Mouse (Mus musculus): ENCODE results near the gene Jarid2. TPM values are rescaled to one million over a fixed set of nuclear protein-coding genes. Genes with fewer than 3 reads are reported as not detected.
A peak's percentile ranks its signal among the peaks of the same experiment; 100 is the strongest.

The Jarid2 gene
- polyA plus RNA-seq, 2 experiments, result 22.8 to 29.9 TPM

DNA sequence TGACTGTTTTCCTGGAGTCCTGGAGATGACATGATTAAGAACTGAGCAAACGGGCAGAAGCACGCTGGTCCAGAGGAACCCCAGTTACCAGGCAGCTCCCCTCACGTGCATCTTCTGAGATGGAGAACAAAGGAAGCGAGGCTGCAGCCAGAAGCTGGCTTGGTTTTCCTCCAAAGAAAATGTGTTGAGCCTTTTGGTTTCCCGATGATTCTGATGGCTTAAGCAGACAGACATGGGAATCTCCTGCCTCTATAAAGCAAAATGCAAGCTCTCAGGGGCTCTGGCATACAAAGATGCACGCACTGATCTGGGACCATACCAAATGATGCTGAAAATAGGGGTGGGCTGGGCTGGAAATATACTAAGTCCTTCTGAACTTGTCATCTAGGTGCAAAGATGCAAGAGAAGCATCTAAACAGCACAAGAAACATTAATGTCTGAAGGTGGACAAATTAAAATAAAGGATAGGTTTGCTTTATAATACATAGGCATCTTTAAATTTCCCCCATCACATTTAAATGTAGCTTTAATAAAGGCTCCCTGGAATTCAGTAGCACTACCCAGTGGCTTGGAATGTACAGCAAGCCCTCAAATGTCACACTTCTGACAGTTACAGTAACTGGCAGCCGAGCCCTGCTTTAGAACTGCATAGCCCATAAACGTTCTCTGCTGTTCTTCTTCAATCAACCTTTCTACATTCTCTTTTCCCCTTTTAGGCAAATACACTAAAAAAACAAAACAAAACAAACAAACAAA is 217.8 kb downstream of the Jarid2 start:
- peak overlapping the region; percentile 28; the same call in 1 of the 2 replicates for H3K9ac ChIP-seq (ENCODE audit: low read depth, low read length, severe bottlenecking)
- TF ChIP-seq POLR2A (IDR thresholded peaks at IDR 0.05; ENCODE audit: borderline replicate concordance, extremely low read depth, insufficient read depth, insufficient read length), result no peak
- H3K4me3 ChIP-seq (replicated peaks; ENCODE audit: low read length), result peak overlapping the region; percentile 15; the same call in 1 of the 2 replicates
- peaks cover 8% of the 10 kb centered on the region for H3K4me1 ChIP-seq (ENCODE audit: control insufficient read depth, insufficient read depth, low read length)
- 0 out of 2 replicates have a peak, but pooled peaks cover 4% of the 10 kb centered on the region for H3K36me3 ChIP-seq (ENCODE audit: control insufficient read depth, insufficient read depth, low read length)
- peak; percentile 34 for DNase-seq (ENCODE audit: low spot score)
- peak overlapping the region; percentile 52; the same call in 1 of the 2 replicates for H3K27ac ChIP-seq (replicated peaks; ENCODE audit: low read depth, low read length)
- H3K9me3 ChIP-seq (ENCODE audit: control insufficient read depth, low read length), result no peaks in the 10 kb centered on the region
- no peaks in the 10 kb centered on the region for H3K27me3 ChIP-seq (ENCODE audit: control insufficient read depth, insufficient read depth, low read length)
- H3K4me2 ChIP-seq (replicated peaks; ENCODE audit: low read depth, low read length, severe bottlenecking), result peak overlapping the region; percentile 40
- ATAC-seq (ENCODE audit: low FRiP score, low read depth), result no peak
- WGBS, result 29% methylated on average over 8 of the region's 8 CpGs

DNA sequence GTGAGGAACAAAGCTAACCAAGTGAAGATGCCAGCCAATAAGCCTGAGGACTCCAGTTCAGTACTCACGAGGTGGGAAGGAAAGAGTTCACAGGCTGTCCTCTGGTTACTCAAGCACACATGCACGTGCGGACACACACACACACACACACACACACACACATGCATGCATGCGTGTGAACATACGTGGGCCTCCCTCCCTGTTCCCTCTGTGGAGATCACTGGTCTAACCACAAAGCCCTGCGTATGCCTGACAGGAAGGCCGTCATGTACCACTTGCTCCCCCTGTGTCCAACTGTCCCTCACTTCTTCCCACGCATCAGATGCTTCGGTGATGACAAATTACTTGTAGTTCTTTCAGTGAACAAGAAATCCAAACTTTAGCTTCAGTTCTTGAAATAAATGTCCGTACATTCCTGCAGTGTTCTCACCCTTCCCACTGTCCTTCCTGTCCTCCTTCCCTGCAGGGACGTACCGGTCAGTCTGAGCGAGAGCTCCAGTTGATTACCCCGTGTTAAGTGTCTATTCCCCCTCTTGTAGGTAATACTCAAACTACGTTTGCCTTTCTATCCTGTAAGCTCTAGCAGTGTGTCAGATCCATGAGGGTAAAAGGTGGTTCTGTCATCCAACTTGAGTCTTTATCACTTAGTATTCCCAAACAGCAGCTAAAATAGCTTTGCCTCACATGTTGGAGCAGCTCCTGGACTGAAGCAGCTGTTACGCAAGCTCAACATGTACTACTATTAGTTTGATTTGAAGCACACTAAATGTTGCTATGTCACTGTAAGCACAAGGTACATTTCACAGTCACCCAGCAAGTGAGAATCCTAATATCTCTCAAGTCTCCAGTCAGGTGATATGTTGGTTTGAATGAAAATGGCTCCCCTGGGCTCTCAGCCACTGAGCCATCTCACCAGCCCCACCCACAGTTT is 219.3 kb downstream of the Jarid2 start:
- no peak overlapping the region for H3K4me2 ChIP-seq (replicated peaks; ENCODE audit: low read depth, low read length, severe bottlenecking)
- H3K4me1 ChIP-seq (ENCODE audit: control insufficient read depth, insufficient read depth, low read length), result peaks cover 8% of the 10 kb centered on the region
- DNase-seq (ENCODE audit: low spot score), result no peak
- TF ChIP-seq POLR2A (IDR thresholded peaks at IDR 0.05; ENCODE audit: borderline replicate concordance, extremely low read depth, insufficient read depth, insufficient read length), result no peak
- H3K27ac ChIP-seq (replicated peaks; ENCODE audit: low read depth, low read length), result no peak overlapping the region
- no peak for ATAC-seq (ENCODE audit: low FRiP score, low read depth)
- WGBS, result 89% methylated on average over 16 of the region's 16 CpGs
- no peak overlapping the region for H3K9ac ChIP-seq (ENCODE audit: low read depth, low read length, severe bottlenecking)
- H3K27me3 ChIP-seq (ENCODE audit: control insufficient read depth, insufficient read depth, low read length), result no peaks in the 10 kb centered on the region
- H3K9me3 ChIP-seq (ENCODE audit: control insufficient read depth, low read length), result no peaks in the 10 kb centered on the region
- H3K4me3 ChIP-seq (replicated peaks; ENCODE audit: low read length), result no peak overlapping the region
- 0 out of 2 replicates have a peak, but pooled peaks cover 4% of the 10 kb centered on the region for H3K36me3 ChIP-seq (ENCODE audit: control insufficient read depth, insufficient read depth, low read length)

DNA sequence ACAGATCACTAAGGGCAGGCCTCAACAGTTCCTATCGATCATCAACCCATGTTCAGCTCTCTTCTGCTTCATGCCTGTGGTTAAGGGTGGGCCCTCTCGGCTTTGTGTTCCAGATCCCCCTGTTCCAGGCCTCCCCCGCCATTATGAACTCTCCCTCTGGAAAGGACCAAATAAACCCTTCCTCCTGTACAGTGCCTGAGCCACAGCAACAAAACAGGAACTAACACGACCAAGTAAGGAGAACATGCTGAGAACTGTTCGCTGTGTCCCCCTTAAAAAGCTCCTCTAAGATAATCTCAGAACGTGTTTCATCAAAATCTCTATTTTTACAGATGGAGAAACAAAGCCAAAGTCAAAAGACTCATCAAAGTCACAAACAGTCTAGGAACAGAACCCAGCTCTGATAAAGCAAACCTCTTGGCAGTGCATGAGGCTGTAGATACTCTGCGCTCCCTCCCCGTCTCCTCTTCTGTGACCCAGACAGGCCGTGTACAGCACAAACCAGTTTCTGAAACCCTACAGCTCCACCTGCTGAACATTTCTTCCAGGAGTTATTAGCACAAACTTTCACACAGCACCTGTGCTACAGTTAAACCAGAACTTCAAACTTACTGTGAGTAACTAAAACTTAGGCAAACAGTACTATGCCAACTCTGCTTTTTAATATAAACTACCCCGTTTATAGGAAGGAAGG is 223.3 kb downstream of the Jarid2 start:
- Histone ChIP-seq H3K27me3 (ENCODE audit: control insufficient read depth, insufficient read depth, low read length) (no peaks in the 10 kb centered on the region), H3K4me3 (replicated peaks; ENCODE audit: low read length) (no peak overlapping the region), H3K36me3 (ENCODE audit: control insufficient read depth, insufficient read depth, low read length) (no peaks in the 10 kb centered on the region), H3K4me2 (replicated peaks; ENCODE audit: low read depth, low read length, severe bottlenecking) (no peak overlapping the region), H3K9ac (ENCODE audit: low read depth, low read length, severe bottlenecking) (no peak overlapping the region), H3K4me1 (ENCODE audit: control insufficient read depth, insufficient read depth, low read length) (no peaks in the 10 kb centered on the region; the same call in 1 of the 2 replicates), H3K27ac (replicated peaks; ENCODE audit: low read depth, low read length) (no peak overlapping the region), H3K9me3 (ENCODE audit: control insufficient read depth, low read length) (no peaks in the 10 kb centered on the region)
- 52% methylated on average over 10 of the region's 10 CpGs for WGBS
- no peak for TF ChIP-seq POLR2A (IDR thresholded peaks at IDR 0.05; ENCODE audit: borderline replicate concordance, extremely low read depth, insufficient read depth, insufficient read length)
- DNase-seq (ENCODE audit: low spot score) (peak; percentile 42), ATAC-seq (ENCODE audit: low FRiP score, low read depth) (no peak)

DNA sequence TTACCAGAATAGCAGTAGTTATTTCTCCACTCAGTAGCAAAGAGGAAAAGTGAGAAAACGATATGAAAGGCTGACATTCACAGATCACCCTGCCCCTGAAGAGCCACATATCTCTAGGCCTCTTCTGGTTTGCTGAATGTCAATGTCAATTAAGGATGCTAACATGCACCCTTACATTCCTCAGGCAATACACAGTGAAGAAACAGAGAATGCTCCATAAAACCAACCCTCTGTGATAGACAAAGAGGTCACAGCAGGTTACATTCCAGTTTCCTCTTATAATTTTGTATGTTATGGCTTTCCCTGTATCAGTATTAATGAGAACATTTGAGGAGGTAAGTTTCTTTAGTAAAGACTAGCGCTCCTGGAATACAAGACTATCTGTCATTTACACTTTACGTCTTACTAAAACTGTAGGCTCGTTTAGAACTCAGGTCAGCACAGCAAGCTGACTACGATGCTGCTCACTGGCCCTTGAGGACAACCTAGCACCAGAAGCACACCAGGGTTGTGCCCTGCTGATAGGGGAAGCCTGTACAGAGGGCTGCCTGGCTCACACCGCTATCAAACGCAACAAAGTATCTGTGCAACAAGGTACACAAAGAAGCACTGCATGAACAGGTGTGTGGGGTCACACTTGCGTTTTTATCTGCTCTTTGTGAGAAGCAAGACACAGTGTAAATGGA is 224.4 kb downstream of the Jarid2 start:
- Histone ChIP-seq H3K4me2 (replicated peaks; ENCODE audit: low read depth, low read length, severe bottlenecking) (no peak overlapping the region), H3K36me3 (ENCODE audit: control insufficient read depth, insufficient read depth, low read length) (no peaks in the 10 kb centered on the region), H3K4me3 (replicated peaks; ENCODE audit: low read length) (no peak overlapping the region), H3K27me3 (ENCODE audit: control insufficient read depth, insufficient read depth, low read length) (no peaks in the 10 kb centered on the region), H3K9me3 (ENCODE audit: control insufficient read depth, low read length) (no peaks in the 10 kb centered on the region), H3K27ac (replicated peaks; ENCODE audit: low read depth, low read length) (no peak overlapping the region), H3K9ac (ENCODE audit: low read depth, low read length, severe bottlenecking) (no peak overlapping the region), H3K4me1 (ENCODE audit: control insufficient read depth, insufficient read depth, low read length) (no peaks in the 10 kb centered on the region; the same call in 1 of the 2 replicates)
- DNase-seq (ENCODE audit: low spot score), result no peak
- WGBS, result 83% methylated on average over 8 of the region's 8 CpGs
- TF ChIP-seq POLR2A (IDR thresholded peaks at IDR 0.05; ENCODE audit: borderline replicate concordance, extremely low read depth, insufficient read depth, insufficient read length), result no peak
- ATAC-seq (ENCODE audit: low FRiP score, low read depth), result no peak
